Mouse (Mus musculus) kidney, embryonic 15.5 days (tissue): ENCODE results near the gene Zmiz2. TPM values are rescaled to one million over a fixed set of nuclear protein-coding genes. Genes with fewer than 3 reads are reported as not detected.
"Not testable (repeated sequence)": the region's sequence is repeated elsewhere in the genome, so short reads cannot be mapped to it uniquely, and the experiment has no call there.

Source experiments
- ATAC-seq: fragments of 200-750 bp; cut with Nextera tagmentation; replicated peaks from 2 replicates; pipeline ENCODE4 v1.8.0; 2017; ENCODE audit warnings: moderate TSS enrichment; ENCODE audit not compliant: low FRiP score
- H3K27ac ChIP-seq: fragments of 300-500 bp; sonication (generic); 2 replicates; pipeline ENCODE4 v1.5.1; 2015; ENCODE audit warnings: mild to moderate bottlenecking, inconsistent platforms
- H3K27me3 ChIP-seq: fragments of 300-500 bp; sonication (generic); 2 replicates; pipeline ENCODE4 v1.6.1; 2015; ENCODE audit warnings: inconsistent platforms
- H3K36me3 ChIP-seq: fragments of 300-500 bp; sonication (generic); 2 replicates; pipeline ENCODE4 v1.6.1; 2015; ENCODE audit warnings: inconsistent platforms
- H3K4me1 ChIP-seq: fragments of 300-500 bp; sonication (generic); 2 replicates; pipeline ENCODE4 v1.6.1; 2015; ENCODE audit warnings: inconsistent platforms
- H3K4me2 ChIP-seq: fragments of 300-500 bp; sonication (generic); 2 replicates; pipeline ENCODE4 v1.6.1; 2015; ENCODE audit warnings: moderate library complexity, mild to moderate bottlenecking, inconsistent platforms
- H3K4me3 ChIP-seq: fragments of 300-500 bp; sonication (generic); replicated peaks from 2 replicates; pipeline ENCODE4 v1.5.1; 2015; ENCODE audit warnings: mild to moderate bottlenecking, inconsistent platforms
- H3K9ac ChIP-seq: fragments of 300-500 bp; sonication (generic); 2 replicates; pipeline ENCODE4 v1.6.1; 2015; ENCODE audit warnings: mild to moderate bottlenecking, inconsistent platforms
- H3K9me3 ChIP-seq: fragments of 300-500 bp; sonication (generic); replicated peaks from 2 replicates; pipeline ENCODE4 v1.6.1; 2016; ENCODE audit warnings: inconsistent platforms
- WGBS: fragments of 180-500 bp; shearing (Covaris S2); methylation state at CpG from one replicate; pipeline ENCODE4 v1.1.7; 2015; ENCODE audit warnings: mixed read lengths; 5-methylcytosine and 5-hydroxymethylcytosine counted together
- polyA plus RNA-seq: library from polyadenylated mRNA; unstranded; fragments of >200 nt; fragmentation: Nextera tagmentation; extraction: Ambion mirVana; gene quantifications from 2 replicates; pipeline ENCODE4 v1.2.1, GENCODE M21; 2015

Zmiz2 gene
- polyA plus RNA-seq, 1 experiment from 2014 or later: 12.4 TPM

- Histone ChIP-seq H3K27ac (no peak overlapping the region), H3K9me3 (no peaks in the 10 kb centered on the region; the same call in 1 of the 2 replicates), H3K4me1 (peaks cover 3% of the 10 kb centered on the region; the same call in 1 of the 2 replicates), H3K4me3 (no peak overlapping the region), H3K9ac (no peak overlapping the region), H3K27me3 (no peaks in the 10 kb centered on the region), H3K4me2 (no peak overlapping the region), H3K36me3 (peaks cover 76% of the 10 kb centered on the region)
- ATAC-seq: no peak
- WGBS: 88% methylated on average over 2 of the region's 2 CpGs
Measured at GRCm38 (mm10) chr11:6437667-6438066, 48.8 kb downstream of the Zmiz2 start.

- H3K27me3 ChIP-seq: no peaks in the 10 kb centered on the region
- peaks cover 51% of the 10 kb centered on the region for H3K36me3 ChIP-seq
- H3K4me1 ChIP-seq: peaks cover 13% of the 10 kb centered on the region
- no peak for ATAC-seq
- H3K4me2 ChIP-seq: no peak overlapping the region
- 95% methylated on average over 4 of the region's 4 CpGs for WGBS
- H3K27ac ChIP-seq: no peak overlapping the region
- H3K9me3 ChIP-seq: no peaks in the 10 kb centered on the region; the same call in 1 of the 2 replicates
- no peak overlapping the region for H3K4me3 ChIP-seq
- H3K9ac ChIP-seq: no peak overlapping the region
Measured at GRCm38 (mm10) chr11:6440171-6440570, 51.3 kb downstream of the Zmiz2 start.

GRCm38 (mm10) chr11:6442566-6442965, 53.7 kb downstream of the Zmiz2 start:
- Histone ChIP-seq H3K4me3 (peak overlapping the region; percentile 83; the same call in 1 of the 2 replicates), H3K27me3 (no peaks in the 10 kb centered on the region), H3K36me3 (peaks cover 27% of the 10 kb centered on the region), H3K27ac (no peak overlapping the region), H3K4me1 (peaks cover 13% of the 10 kb centered on the region), H3K9ac (no peak overlapping the region), H3K4me2 (peak overlapping the region; percentile 66; the same call in 1 of the 2 replicates), H3K9me3 (no peaks in the 10 kb centered on the region; the same call in 1 of the 2 replicates)
- 95% methylated on average over 4 of the region's 4 CpGs for WGBS
- no peak for ATAC-seq

GRCm38 (mm10) chr11:6443102-6443501, 54.2 kb downstream of the Zmiz2 start:
- 55% methylated on average over 4 of the region's 4 CpGs for WGBS
- Histone ChIP-seq H3K36me3 (peaks cover 22% of the 10 kb centered on the region), H3K27ac (peak overlapping the region; percentile 97), H3K4me3 (peak overlapping the region; percentile 83), H3K4me1 (peaks cover 13% of the 10 kb centered on the region), H3K4me2 (peak overlapping the region; percentile 66), H3K9me3 (no peaks in the 10 kb centered on the region; the same call in 1 of the 2 replicates), H3K27me3 (no peaks in the 10 kb centered on the region), H3K9ac (peak overlapping the region; percentile 83)
- ATAC-seq: no peak

- H3K4me2 ChIP-seq: peak overlapping the region; percentile 66
- H3K9me3 ChIP-seq: no peaks in the 10 kb centered on the region; the same call in 1 of the 2 replicates
- no peak for ATAC-seq
- peak overlapping the region; percentile 83 for H3K9ac ChIP-seq
- no peaks in the 10 kb centered on the region for H3K27me3 ChIP-seq
- peaks cover 13% of the 10 kb centered on the region for H3K4me1 ChIP-seq
- peak overlapping the region; percentile 97 for H3K27ac ChIP-seq
- WGBS: under 1% methylated on average over 10 of the region's 10 CpGs
- H3K4me3 ChIP-seq: peak overlapping the region; percentile 83
- H3K36me3 ChIP-seq: peaks cover 18% of the 10 kb centered on the region
Measured at GRCm38 (mm10) chr11:6443727-6444076, 54.8 kb downstream of the Zmiz2 start.

GRCm38 (mm10) chr11:6444077-6444853, 55.4 kb downstream of the Zmiz2 start, which contains the start of gene H2afv:
H2afv (minus strand) TSS chr11:6444443.
- WGBS: under 1% methylated on average over 77 of the region's 80 CpGs
- H3K4me2 ChIP-seq: peak within 1 kb of the TSS; percentile 66
- H3K36me3 ChIP-seq: peaks cover 15% of the 10 kb centered on the region
- ATAC-seq: peak; percentile 98
- H3K9me3 ChIP-seq: no peaks in the 10 kb centered on the region; the same call in 1 of the 2 replicates
- H3K4me3 ChIP-seq: peak within 1 kb of the TSS; percentile 83
- H3K27ac ChIP-seq: peak within 1 kb of the TSS; percentile 97
- H3K27me3 ChIP-seq: no peaks in the 10 kb centered on the region
- peak within 1 kb of the TSS; percentile 83 for H3K9ac ChIP-seq
- peaks cover 13% of the 10 kb centered on the region for H3K4me1 ChIP-seq

GRCm38 (mm10) chr11:6445441-6445840, 56.6 kb downstream of the Zmiz2 start:
- Histone ChIP-seq H3K4me1 (peaks cover 13% of the 10 kb centered on the region), H3K4me3 (no peak overlapping the region), H3K9ac (no peak overlapping the region), H3K9me3 (no peaks in the 10 kb centered on the region; the same call in 1 of the 2 replicates), H3K4me2 (peak overlapping the region; percentile 66; the same call in 1 of the 2 replicates), H3K36me3 (peaks cover 11% of the 10 kb centered on the region), H3K27me3 (no peaks in the 10 kb centered on the region), H3K27ac (no peak overlapping the region)
- 83% methylated on average over 4 of the region's 4 CpGs for WGBS
- ATAC-seq: no peak

- no peak overlapping the region for H3K4me2 ChIP-seq
- H3K9ac ChIP-seq: no peak overlapping the region
- peaks cover 13% of the 10 kb centered on the region for H3K4me1 ChIP-seq
- peaks cover 7% of the 10 kb centered on the region for H3K36me3 ChIP-seq
- H3K27ac ChIP-seq: no peak overlapping the region
- WGBS: 88% methylated on average over 7 of the region's 7 CpGs
- no peak overlapping the region for H3K4me3 ChIP-seq
- no peaks in the 10 kb centered on the region for H3K27me3 ChIP-seq
- no peak for ATAC-seq
- H3K9me3 ChIP-seq: no peaks in the 10 kb centered on the region; the same call in 1 of the 2 replicates
Measured at GRCm38 (mm10) chr11:6445951-6446350, 57.1 kb downstream of the Zmiz2 start.

- no peaks in the 10 kb centered on the region for H3K27me3 ChIP-seq
- no peak overlapping the region for H3K9ac ChIP-seq
- 77% methylated on average over 4 of the region's 4 CpGs for WGBS
- no peaks in the 10 kb centered on the region for H3K9me3 ChIP-seq
- no peaks in the 10 kb centered on the region for H3K36me3 ChIP-seq
- no peak overlapping the region for H3K4me2 ChIP-seq
- H3K4me3 ChIP-seq: no peak overlapping the region
- no peak for ATAC-seq
- no peak overlapping the region for H3K27ac ChIP-seq
- H3K4me1 ChIP-seq: peaks cover 12% of the 10 kb centered on the region
Measured at GRCm38 (mm10) chr11:6447493-6447892, 58.6 kb downstream of the Zmiz2 start.

GRCm38 (mm10) chr11:6448155-6448554, 59.3 kb downstream of the Zmiz2 start:
- H3K27ac ChIP-seq, H3K4me3 ChIP-seq, ATAC-seq, H3K27me3 ChIP-seq, H3K9ac ChIP-seq, H3K36me3 ChIP-seq, H3K9me3 ChIP-seq, H3K4me1 ChIP-seq, H3K4me2 ChIP-seq: not testable (repeated sequence)
- 92% methylated on average over 5 of the region's 5 CpGs for WGBS
